Comparison of ENCODE assay signal across 22 mouse cellular contexts in the genomic region with DNA sequence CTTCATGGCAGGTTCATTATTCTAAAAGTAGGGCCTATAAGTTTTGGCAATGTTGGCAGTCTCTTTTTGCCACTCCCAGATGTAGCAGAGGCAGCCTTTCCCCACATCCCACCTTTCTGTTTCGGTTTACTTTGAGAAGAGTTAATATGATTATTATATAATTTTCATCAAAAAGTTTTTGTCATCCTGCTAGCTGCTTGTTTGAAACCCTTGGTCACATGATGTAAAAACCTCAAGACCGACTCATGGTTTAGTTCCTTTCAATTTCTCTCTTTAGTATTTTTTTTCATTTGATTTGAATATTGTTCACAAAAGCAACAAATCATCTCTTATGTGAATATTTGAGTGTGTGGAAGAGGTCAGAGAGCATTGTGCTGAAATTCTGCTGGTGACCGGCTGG.
DNase-seq lines count a peak whose midpoint lies in the region; ATAC-seq and TF ChIP-seq lines count a peak whose summit lies in the region.
"Had no signal": no experiment of that assay in that cellular context is flagged by ENCODE, and none has a peak within 500 bp of the region (broad histone marks: within the 10 kb centered on the region; RNA-seq: fewer than 3 reads in every experiment).

No protein-coding gene starts in this region.

- H3K36me3 ChIP-seq in myocyte (ENCODE audit: control insufficient read depth, insufficient read depth): no peaks in the 10 kb centered on the region
- H3K36me3 ChIP-seq in midbrain, embryonic 14.5 days (ENCODE audit: control insufficient read depth, insufficient read depth, low read length): no peaks in the 10 kb centered on the region
- H3K36me3 ChIP-seq: embryonic facial prominence, embryonic 13.5 days; embryonic facial prominence, embryonic 15.5 days; forebrain, embryonic 10.5 days; forebrain, embryonic 12.5 days had no signal

- no peaks in the 10 kb centered on the region for H3K79me2 ChIP-seq in myocyte (ENCODE audit: control insufficient read depth, insufficient read depth)

- no peak overlapping the region for H3ac ChIP-seq in myocyte (ENCODE audit: control insufficient read depth, insufficient read length)

- H3K27ac ChIP-seq in midbrain, embryonic 14.5 days (replicated peaks; ENCODE audit: low read depth, low read length): no peak overlapping the region
- H3K27ac ChIP-seq: embryonic facial prominence, embryonic 13.5 days; embryonic facial prominence, embryonic 15.5 days; forebrain, embryonic 10.5 days; forebrain, embryonic 12.5 days had no signal

- ATAC-seq in CD4-positive, CD25-positive, alpha-beta regulatory T cell, adult 4 months: peak; percentile 68
- ATAC-seq in midbrain, embryonic 14.5 days (ENCODE audit: low FRiP score, low TSS enrichment): no peak
- ATAC-seq: forebrain, embryonic 14.5 days; forebrain, embryonic 16.5 days had no signal

- no peaks in the 10 kb centered on the region for H3K4me1 ChIP-seq in midbrain, embryonic 14.5 days (ENCODE audit: control insufficient read depth, insufficient read depth, low read length)
- H3K4me1 ChIP-seq: embryonic facial prominence, embryonic 13.5 days; embryonic facial prominence, embryonic 15.5 days; forebrain, embryonic 10.5 days; forebrain, embryonic 12.5 days had no signal

- H3K27me3 ChIP-seq in myocyte (ENCODE audit: control insufficient read depth, insufficient read depth, insufficient read length): no peaks in the 10 kb centered on the region
- H3K27me3 ChIP-seq in midbrain, embryonic 14.5 days (ENCODE audit: control insufficient read depth, insufficient read depth, low read length): no peaks in the 10 kb centered on the region
- H3K27me3 ChIP-seq: embryonic facial prominence, embryonic 13.5 days; embryonic facial prominence, embryonic 15.5 days; forebrain, embryonic 12.5 days had no signal

- H3K4me3 ChIP-seq in myocyte: no peak overlapping the region
- no peak overlapping the region for H3K4me3 ChIP-seq in midbrain, embryonic 14.5 days (replicated peaks; ENCODE audit: low read depth, low read length)
- H3K4me3 ChIP-seq: embryonic facial prominence, embryonic 13.5 days; embryonic facial prominence, embryonic 15.5 days; erythroblast, embryonic 14.5 days; forebrain, embryonic 10.5 days; forebrain, embryonic 12.5 days had no signal

- WGBS in midbrain, embryonic 14.5 days: 93% methylated on average over 3 of the region's 3 CpGs

- H3K4me2 ChIP-seq in myocyte (ENCODE audit: low read depth): no peak overlapping the region
- H3K4me2 ChIP-seq in midbrain, embryonic 14.5 days (ENCODE audit: low read length): no peak overlapping the region
- H3K4me2 ChIP-seq: embryonic facial prominence, embryonic 13.5 days; embryonic facial prominence, embryonic 15.5 days; forebrain, embryonic 12.5 days had no signal

- no peaks in the 10 kb centered on the region for H3K9me3 ChIP-seq in midbrain, embryonic 14.5 days (ENCODE audit: control insufficient read depth, low read length)
- H3K9me3 ChIP-seq: embryonic facial prominence, embryonic 13.5 days; embryonic facial prominence, embryonic 15.5 days; forebrain, embryonic 10.5 days; forebrain, embryonic 12.5 days had no signal

- peak; percentile 18 for DNase-seq in adipocyte (ENCODE audit: low spot score)
- no peak for DNase-seq in midbrain, embryonic 14.5 days
- no peak for DNase-seq in neural tube, embryonic 10.5 days (ENCODE audit: extremely low spot score, low spot score)
- DNase-seq: adrenal gland, adult 2 months; adrenal gland, postnatal 10 days; adrenal gland, postnatal 25 days; B cell, adult 2 months; cerebellum, adult 18-20 months; cerebellum, adult 8-10 months; cerebellum, adult 9-11 months; cerebellum, postnatal 14 days; cerebellum, postnatal 36 days; embryo, embryonic 11 days had no signal

- H3K9ac ChIP-seq in midbrain, embryonic 14.5 days (replicated peaks; ENCODE audit: low read length): no peak overlapping the region
- H3K9ac ChIP-seq: embryonic facial prominence, embryonic 13.5 days; embryonic facial prominence, embryonic 15.5 days; forebrain, embryonic 12.5 days had no signal

- TF ChIP-seq POLR2A in myocyte (IDR thresholded peaks at IDR 0.05; ENCODE audit: insufficient read length, low read depth): no peak

TF ChIP-seq in myocyte, 11 proteins besides CTCF, POLR2A, EP300 and RAD21:
- TF ChIP-seq TCF3 (IDR thresholded peaks at IDR 0.05; ENCODE audit: insufficient read length, low read depth): no peak
- peak; percentile 51 for TF ChIP-seq USF1 (IDR thresholded peaks at IDR 0.05; ENCODE audit: low read depth)
- no peak for TF ChIP-seq TCF12 (IDR thresholded peaks at IDR 0.05; ENCODE audit: insufficient read depth, poor library complexity, severe bottlenecking)
- no peak for TF ChIP-seq SRF (IDR thresholded peaks at IDR 0.05; ENCODE audit: control insufficient read depth, insufficient read length, low read depth)
